Mouse (Mus musculus): ENCODE results near the gene Sept5.
A peak's percentile ranks its signal among the peaks of the same experiment; 100 is the strongest.

Gene Sept5

GRCm38 (mm10) chr16:18632816-18633215 is 3.1 kb upstream of the Sept5 start:
- ATAC-seq (ENCODE audit: low TSS enrichment): no peak

GRCm38 (mm10) chr16:18632059-18632458 is 2.3 kb upstream of the Sept5 start:
- peak; percentile 53 for ATAC-seq (ENCODE audit: low TSS enrichment)

GRCm38 (mm10) chr16:18631141-18631540 is 1.4 kb upstream of the Sept5 start:
- ATAC-seq (ENCODE audit: low TSS enrichment): no peak

- no peak for ATAC-seq (ENCODE audit: low TSS enrichment)
Observed at GRCm38 (mm10) chr16:18630291-18630690, 537 bp upstream of the Sept5 start.

- ATAC-seq (ENCODE audit: low TSS enrichment): no peak
Observed at GRCm38 (mm10) chr16:18628948-18629340, 810 bp downstream of the Sept5 start.

GRCm38 (mm10) chr16:18628206-18628947 is 1.4 kb downstream of the Sept5 start:
- no peak; the same call in 1 of the 2 replicates for ATAC-seq (ENCODE audit: low TSS enrichment)

GRCm38 (mm10) chr16:18627163-18627562 is 2.6 kb downstream of the Sept5 start:
- no peak for ATAC-seq (ENCODE audit: low TSS enrichment)

GRCm38 (mm10) chr16:18626376-18626878 is 3.3 kb downstream of the Sept5 start, which contains the start of gene Gm49601:
TSS of gene Gm49601 (minus strand) at chr16:18626427.
- peak; percentile 14 for ATAC-seq (ENCODE audit: low TSS enrichment)

- no peak for ATAC-seq (ENCODE audit: low TSS enrichment)
Observed at GRCm38 (mm10) chr16:18625791-18626311, 3.9 kb downstream of the Sept5 start.

GRCm38 (mm10) chr16:18625097-18625496 is 4.7 kb downstream of the Sept5 start:
- ATAC-seq (ENCODE audit: low TSS enrichment): no peak

GRCm38 (mm10) chr16:18624641-18625040 is 5.1 kb downstream of the Sept5 start:
- ATAC-seq (ENCODE audit: low TSS enrichment): no peak

- no peak for ATAC-seq (ENCODE audit: low TSS enrichment)
Observed at GRCm38 (mm10) chr16:18623751-18624540, 5.8 kb downstream of the Sept5 start.

- no peak for ATAC-seq (ENCODE audit: low TSS enrichment)
Observed at GRCm38 (mm10) chr16:18622916-18623750, 6.6 kb downstream of the Sept5 start.

- no peak for ATAC-seq (ENCODE audit: low TSS enrichment)
Observed at GRCm38 (mm10) chr16:18622019-18622418, 7.7 kb downstream of the Sept5 start, which contains the start of gene Gp1bb. TSS of gene Gp1bb (minus strand) at chr16:18622403.

GRCm38 (mm10) chr16:18621362-18622001 is 8.3 kb downstream of the Sept5 start:
- ATAC-seq (ENCODE audit: low TSS enrichment): no peak

- peak; percentile 25 for ATAC-seq (ENCODE audit: low TSS enrichment)
Observed at GRCm38 (mm10) chr16:18620601-18621361, 9.0 kb downstream of the Sept5 start.

- ATAC-seq (ENCODE audit: low TSS enrichment): no peak
Observed at GRCm38 (mm10) chr16:18620201-18620600, 9.6 kb downstream of the Sept5 start.

- ATAC-seq (ENCODE audit: low TSS enrichment): no peak
Observed at GRCm38 (mm10) chr16:18619110-18619509, 10.6 kb downstream of the Sept5 start.

- no peak for ATAC-seq (ENCODE audit: low TSS enrichment)
Observed at GRCm38 (mm10) chr16:18618297-18618696, 11.5 kb downstream of the Sept5 start.

GRCm38 (mm10) chr16:18617370-18618065 is 12.2 kb downstream of the Sept5 start:
- ATAC-seq (ENCODE audit: low TSS enrichment): peak; percentile 51
